Mouse (Mus musculus) urinary bladder, postnatal 25 days (tissue): Measurements from ENCODE around the gene Gprc5c.
"Not testable (repeated sequence)": the region's sequence is repeated elsewhere in the genome, so short reads cannot be mapped to it uniquely, and the experiment has no call there.

Experiments
- DNase-seq: peaks from one replicate; pipeline ENCODE4 v3.0.0; 2022; ENCODE audit warnings: low spot score

The Gprc5c gene

GRCm38 (mm10) chr11:114868280-114868679, 17.3 kb downstream of the Gprc5c start:
- DNase-seq = no peak

- DNase-seq = no peak
Measured at GRCm38 (mm10) chr11:114869787-114870186, 18.8 kb downstream of the Gprc5c start.

DNA sequence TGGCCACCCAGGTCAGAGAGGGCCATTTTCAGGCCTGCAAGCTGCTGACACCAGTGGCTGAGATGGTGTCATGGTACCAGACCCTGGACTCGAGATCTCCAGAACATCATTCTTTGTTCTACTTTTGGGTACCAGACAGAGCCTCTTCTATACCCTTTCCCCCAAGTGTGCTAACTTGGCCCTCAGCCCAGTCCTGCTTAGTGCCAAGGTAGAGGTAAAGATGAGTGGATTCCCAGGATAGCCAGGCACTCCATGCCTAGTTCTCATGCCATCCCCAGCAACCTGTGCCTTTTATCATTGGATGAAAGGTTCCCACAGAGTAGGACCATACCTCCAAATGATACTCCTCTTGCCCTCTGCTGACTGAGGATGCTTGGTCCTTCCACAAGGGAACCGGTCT, 20.6 kb downstream of the Gprc5c start:
- no peak for DNase-seq

DNA sequence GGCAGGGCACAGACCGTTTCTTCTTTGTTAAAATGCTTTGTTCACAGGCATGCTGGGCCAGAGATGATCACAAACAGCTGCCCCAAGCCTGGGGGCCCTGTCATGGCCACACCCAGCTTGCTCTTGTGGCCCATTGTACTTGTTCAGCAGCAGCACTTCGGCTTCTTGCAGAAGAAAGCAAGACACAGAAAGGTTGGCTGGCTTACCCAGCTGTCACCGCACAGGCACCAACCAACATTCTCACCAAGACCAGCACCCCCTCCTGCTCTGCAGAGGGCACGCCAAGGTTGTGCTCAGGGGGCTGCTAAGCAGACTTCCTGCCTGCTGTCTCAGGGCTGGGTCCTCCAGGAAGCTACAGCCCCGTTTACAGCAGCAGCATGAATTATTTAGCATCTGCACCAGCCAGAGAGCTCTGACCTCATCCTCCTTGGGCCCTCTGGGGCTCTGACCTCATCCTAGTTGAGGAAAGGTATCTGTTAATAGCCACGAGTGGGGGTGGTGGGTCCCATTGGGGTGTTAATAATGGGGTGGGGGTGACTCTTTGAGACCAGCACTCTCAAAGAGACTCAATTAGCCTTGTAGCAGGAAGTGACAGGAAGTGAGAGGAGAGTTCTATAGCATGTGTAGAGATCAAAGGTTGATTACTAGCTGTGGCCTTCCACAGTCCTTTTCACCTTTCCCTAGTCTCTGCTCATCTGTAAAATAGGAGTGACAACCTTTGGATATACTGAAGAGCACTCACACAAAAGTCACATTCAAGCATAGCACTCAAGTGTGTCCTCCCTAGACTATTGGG, 22.3 kb downstream of the Gprc5c start:
- no peak for DNase-seq

GRCm38 (mm10) chr11:114874226-114875145, 23.5 kb downstream of the Gprc5c start:
- no peak for DNase-seq

GRCm38 (mm10) chr11:114875301-114875801, 24.4 kb downstream of the Gprc5c start:
- no peak for DNase-seq

DNA sequence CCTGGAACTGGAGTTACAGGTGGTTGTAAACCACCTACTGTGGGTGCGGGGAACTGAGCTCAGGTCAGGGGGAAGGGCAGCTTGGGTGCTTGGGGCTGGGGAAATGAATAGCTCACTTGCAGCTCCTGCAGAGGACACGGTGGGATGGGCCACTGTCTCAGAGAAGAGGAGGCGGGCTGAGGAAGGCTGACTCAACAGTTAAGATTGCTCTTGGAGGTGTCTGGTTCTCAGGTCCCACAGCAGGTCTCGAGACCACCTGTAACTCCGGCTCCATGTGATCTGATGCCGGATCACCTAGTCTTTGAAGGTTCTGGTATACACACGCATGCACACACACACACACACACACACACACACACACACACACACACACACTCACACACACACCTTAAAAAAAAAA, 25.2 kb downstream of the Gprc5c start:
- DNase-seq = no peak

GRCm38 (mm10) chr11:114876621-114877020, 25.7 kb downstream of the Gprc5c start:
- no peak for DNase-seq

GRCm38 (mm10) chr11:114877145-114877544, 26.2 kb downstream of the Gprc5c start:
- peak; percentile 19 for DNase-seq

- no peak for DNase-seq
Measured at GRCm38 (mm10) chr11:114879666-114880065, 28.7 kb downstream of the Gprc5c start.

DNA sequence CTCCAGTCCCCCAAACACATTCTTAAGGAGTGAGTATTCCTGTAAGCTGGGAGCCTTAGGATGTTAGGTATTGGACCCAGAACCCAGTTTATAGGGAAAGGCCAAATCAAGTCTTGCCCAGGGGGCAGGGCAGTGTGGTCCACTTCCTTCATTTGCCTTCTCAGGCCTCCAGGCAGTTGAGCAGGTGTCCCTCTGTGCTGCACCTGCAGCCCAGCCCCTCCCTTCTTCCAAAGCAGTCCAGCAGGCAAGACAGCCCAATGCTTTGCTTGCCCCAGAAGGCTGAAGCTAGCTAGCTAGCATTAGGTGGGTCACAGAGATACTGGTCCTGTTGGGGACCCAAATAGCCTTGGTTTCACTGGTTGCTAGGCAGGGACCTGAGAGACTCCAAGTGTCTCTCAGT, 29.2 kb downstream of the Gprc5c start:
- DNase-seq = no peak

GRCm38 (mm10) chr11:114880589-114880988, 29.6 kb downstream of the Gprc5c start:
- peak; percentile 23 for DNase-seq

DNA sequence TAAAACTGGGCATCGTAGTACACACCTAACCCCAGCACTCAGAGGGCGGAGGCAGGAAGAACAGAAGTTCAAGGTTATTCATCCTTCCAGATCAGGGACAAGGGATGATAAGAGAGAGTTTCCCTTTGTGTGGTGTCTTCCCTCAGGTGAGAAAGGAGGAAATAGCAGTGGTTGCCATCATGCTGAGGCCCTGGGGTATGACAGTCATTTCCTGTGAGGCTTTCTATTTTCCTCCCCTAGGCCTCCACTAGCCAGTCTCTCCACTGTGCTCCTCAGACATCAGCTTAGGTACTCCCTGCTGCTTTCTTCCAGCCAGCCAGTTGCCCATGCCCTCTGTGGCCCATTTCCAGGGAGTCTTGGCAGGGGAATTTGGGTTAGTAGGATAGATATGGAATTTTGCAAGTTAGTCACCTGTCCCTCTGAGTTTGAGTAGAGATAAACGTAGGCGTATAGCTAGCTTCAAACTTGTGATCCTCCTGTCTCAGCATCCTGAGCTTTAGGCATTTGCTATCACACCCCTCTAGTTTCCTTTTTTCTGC, 32.4 kb downstream of the Gprc5c start:
- DNase-seq = no peak

DNA sequence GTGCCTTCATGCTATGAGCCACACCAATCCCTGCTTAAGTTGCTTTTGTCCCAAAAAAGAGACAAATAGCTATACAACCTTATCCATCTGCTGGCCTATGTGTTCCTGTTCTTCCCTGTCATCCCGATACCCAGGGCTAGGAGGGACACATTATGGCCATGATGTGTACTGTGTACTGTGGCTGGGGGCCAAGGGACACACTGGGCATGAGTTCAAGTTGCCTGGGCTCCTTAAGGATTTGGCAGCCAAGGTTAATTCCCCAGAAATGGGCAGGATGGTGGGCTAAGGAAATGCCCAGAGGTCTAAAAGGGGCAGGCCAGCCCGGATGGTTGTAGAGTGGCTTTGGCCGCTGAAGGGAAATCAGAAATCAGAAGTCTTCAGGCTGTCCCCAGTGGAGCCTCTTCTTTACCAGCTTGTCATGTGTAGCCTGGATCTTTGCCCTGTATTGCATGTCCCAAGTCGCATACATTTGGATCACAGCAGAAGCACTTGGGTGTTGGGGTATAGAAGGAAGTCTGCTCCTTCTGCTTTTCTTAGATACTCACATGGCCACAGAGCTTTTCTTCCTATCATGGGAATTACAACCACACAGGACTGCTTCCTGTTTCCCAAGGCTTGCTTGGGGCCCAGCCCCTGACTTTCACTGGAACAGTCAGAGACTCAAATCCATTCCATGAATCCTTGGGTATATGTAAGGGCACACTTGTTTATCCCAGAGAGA, 33.6 kb downstream of the Gprc5c start:
- DNase-seq = no peak

GRCm38 (mm10) chr11:114889991-114890518, 39.1 kb downstream of the Gprc5c start, which contains the start of gene Cd300a:
Cd300a (plus strand) TSS chr11:114890041.
- DNase-seq = no peak

GRCm38 (mm10) chr11:114890542-114890941, 39.6 kb downstream of the Gprc5c start:
- no peak for DNase-seq

DNA sequence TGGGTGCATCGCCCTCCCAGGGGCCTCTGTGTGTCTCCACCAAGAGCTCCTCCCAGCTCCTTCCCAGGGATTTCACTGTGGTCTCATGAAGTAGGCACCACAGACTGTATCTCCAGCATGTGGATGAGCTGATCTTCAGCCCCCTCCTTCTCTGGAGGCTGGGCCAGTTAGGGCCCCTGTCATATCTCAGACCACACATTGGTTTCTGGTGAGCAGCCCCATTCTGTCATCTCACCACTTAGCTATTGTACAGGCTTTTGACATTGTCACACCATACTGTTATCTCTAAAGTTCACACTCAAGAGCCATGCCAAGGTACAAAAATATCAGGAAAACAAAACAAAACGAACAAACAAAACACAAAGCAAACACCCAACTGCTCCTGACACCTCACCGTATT, 45.1 kb downstream of the Gprc5c start:
- no peak for DNase-seq

- no peak for DNase-seq
Measured at GRCm38 (mm10) chr11:114898026-114898425, 47.1 kb downstream of the Gprc5c start.

- DNase-seq = no peak
Measured at GRCm38 (mm10) chr11:114903224-114903623, 52.3 kb downstream of the Gprc5c start.

- no peak for DNase-seq
Measured at GRCm38 (mm10) chr11:114907567-114907966, 56.6 kb downstream of the Gprc5c start.

DNA sequence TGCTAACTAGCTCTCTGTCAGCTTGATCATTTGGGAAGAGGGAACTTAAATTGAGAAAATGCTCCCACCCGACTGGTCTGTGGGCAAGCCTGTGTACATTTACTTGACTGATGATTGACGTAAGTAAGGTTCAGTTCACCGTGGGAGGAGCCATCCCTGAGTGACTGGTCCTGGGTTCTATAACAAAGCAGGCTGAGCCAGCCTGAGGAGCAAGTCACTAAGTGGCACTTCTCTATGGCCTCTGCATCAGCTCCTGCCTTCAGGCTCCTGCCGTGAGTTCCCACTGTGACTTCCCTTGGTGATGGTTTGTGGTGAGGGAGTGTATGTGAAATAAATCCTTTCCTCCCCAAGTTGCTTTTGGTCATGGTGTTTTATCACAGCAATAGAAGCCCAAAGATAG, 57.1 kb downstream of the Gprc5c start:
- DNase-seq = no peak

GRCm38 (mm10) chr11:114909538-114909937, 58.6 kb downstream of the Gprc5c start:
- DNase-seq = not testable (repeated sequence)
